Mouse (Mus musculus) heart, adult 9 months (tissue): ENCODE measurements around the gene Nudt22.

Source experiments
- DNase-seq, 2 experiments: peaks; one replicate each; pipeline ENCODE4 v3.0.0; 2022; ENCODE audit warnings: low spot score in 2 of 2

The Nudt22 gene

GRCm38 (mm10) chr19:6949951-6950350, 46.0 kb downstream of the Nudt22 start:
- no peak for DNase-seq

GRCm38 (mm10) chr19:6949532-6949931, 46.4 kb downstream of the Nudt22 start:
- DNase-seq, result no peak

- no peak for DNase-seq
These were observed 47.7 kb downstream of the Nudt22 start for GRCm38 (mm10) chr19:6948186-6948585.

- DNase-seq, result no peak
These were observed 48.2 kb downstream of the Nudt22 start for GRCm38 (mm10) chr19:6947742-6948141.

GRCm38 (mm10) chr19:6943709-6944108, 52.2 kb downstream of the Nudt22 start:
- no peak for DNase-seq
